Mouse (Mus musculus): Measurements from ENCODE around the gene Thsd7a.

Thsd7a gene

DNA sequence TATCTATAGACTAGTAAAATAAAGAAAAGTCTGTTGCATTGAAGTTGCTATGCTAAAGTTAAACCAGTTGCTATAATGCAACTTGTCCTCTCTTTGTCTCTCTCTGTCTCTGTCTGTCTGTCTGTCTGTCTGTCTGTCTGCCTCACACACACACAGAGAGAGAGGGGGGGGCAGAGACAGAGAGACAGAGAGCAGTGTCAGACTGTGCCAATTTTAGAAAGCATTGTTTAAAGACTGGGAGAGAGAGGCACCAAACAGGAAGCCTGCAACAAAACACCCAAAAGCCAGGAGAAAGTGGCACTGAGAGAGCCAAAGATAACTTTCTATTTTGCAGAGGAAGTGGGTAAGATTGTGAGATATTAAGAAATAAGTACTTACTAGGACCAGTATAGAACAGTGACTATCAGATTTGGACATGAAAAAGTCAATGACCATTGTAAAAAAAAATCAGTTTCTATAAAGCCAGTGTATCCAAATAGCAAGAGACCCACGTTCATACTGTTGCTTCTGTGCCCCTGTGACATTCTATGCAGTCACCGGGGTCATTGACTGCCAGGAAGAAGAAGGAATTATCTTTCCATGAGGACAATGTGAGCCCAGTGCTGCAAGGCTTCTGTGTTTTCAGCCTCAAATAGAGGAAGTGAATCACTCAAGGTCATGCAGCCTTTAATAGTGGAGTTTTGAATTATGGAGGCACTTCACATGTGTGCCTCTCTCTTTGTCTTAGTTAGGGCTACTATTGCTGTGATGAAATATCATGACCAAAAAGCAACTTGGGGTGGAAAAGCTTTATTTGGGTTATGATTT lies 355.4 kb downstream of the Thsd7a start:
- DNase-seq (ENCODE audit: extremely low read depth, low read depth) = no peak

DNA sequence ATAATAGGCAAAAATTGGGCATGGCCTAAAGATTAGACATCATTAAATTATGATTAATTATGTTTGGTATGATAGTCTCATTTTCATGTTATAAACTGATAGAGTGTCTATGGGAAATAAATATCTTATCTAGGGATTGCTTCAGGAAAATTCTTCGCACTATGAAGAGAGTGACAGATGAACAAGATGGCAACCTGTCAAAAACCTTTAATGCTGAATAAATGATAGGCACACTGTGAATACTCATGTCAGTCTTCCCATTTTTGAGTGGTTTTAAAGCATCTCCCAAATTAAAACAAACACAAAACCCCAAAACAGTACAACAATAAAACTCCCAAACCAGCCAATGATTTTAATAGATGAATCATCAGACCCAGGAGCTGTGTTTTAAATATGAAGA lies 362.5 kb downstream of the Thsd7a start:
- DNase-seq (ENCODE audit: extremely low read depth, low read depth) = no peak

DNA sequence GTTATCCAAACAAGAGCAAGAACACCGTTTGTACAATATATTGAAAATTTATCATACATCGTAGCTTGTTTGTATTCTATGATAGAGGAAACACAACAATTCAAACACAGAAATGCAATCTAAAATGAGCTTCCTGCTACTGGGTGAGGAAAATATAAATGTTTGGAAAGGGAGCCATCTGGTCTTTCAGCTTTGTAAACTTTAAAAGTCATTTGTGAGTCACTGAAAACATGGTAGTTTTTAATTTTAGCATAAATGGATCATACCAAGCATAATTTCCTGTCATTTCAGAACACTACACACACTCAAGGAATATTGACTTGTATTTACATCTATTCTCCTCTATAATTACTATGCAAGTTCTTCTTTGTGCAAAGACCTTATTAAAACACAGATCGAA lies 363.6 kb downstream of the Thsd7a start:
- no peak for DNase-seq (ENCODE audit: extremely low read depth, low read depth)

DNA sequence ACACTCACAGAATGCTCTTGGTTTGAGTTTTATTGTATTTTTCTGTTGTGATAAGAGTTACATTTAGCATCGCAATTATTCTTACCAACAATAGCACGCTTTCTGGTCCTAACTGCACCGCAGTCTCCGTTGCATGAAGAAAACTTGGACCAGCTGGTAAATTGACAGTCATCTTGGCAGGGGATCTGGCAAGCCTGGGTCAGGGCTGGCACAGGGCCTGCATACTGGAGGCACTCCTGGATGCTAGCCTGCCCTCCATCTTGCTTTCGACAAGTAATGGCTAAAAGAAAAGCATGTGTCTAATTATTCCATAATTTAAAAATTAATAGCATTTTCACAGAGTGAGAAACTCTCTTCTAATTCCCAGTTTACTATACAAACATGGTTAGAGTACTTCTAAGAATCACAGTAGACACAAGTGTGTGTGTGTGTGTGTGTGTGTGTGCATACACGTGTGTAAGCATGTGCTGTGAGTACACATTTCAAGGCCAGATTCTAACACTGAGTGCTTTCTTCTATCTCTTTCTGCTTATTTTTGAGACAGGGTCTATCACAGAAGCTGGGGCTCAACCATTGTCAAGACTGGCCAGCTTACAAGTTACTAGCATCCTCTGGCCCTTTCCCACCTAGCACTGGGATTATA lies 368.0 kb downstream of the Thsd7a start:
- DNase-seq (ENCODE audit: extremely low read depth, low read depth) = no peak

DNA sequence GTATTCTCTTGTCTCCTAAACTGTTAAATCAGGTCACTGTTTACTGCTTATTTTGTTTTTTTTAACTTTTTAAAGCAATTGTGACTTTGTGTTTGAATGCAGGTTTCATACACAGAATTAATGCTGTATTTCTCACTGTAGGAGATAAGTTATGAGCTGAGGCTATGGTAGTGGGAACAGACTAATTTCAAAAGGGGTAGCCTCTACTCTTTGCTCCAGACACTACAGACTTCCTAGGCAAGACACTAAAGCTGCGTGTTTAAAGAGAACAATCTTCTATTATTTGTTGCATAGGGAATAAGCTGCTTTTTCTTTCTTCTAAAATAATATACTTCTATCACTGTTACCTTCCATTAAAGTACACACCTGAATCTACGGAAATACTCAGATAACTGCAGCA lies 368.5 kb downstream of the Thsd7a start:
- no peak for DNase-seq (ENCODE audit: extremely low read depth, low read depth)

DNA sequence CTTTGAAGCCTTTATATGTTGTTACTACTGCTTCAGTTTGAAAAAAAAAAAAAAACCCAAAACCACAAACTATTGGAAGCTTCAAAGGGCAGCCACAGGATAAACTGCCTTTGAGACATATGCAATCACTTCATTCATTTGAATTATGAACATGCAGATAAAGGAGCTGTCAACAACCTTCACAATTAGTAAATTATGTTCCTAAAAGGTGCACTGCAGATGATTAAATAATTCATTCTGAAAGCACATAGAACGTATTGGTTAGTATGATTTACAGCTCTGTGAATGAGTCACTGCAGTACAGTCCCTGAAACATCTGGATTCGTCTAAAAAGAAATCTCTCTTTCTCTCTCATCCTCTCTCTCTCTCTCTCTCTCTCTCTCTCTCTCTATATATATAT lies 390.5 kb downstream of the Thsd7a start:
- DNase-seq (ENCODE audit: extremely low read depth, low read depth) = no peak

DNA sequence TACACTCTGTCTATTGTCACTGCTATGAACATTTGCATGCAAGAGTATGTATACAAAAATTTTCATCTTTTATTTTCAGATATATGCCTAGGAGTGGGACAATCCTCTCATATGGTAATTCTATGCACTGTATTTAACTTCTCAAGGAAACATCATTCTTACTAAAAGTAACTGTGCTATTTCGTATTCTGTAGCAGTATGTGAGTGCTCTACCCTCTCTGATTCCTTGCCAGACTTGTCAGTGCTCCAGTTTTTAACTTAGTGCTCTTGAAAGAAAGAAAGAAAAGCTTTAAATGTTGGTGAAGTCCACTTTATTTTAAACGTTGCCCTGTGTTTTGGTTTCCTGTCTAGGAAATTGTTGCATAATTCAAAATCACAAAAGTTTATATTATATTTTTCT lies 395.6 kb downstream of the Thsd7a start:
- DNase-seq (ENCODE audit: extremely low read depth, low read depth) = no peak

DNA sequence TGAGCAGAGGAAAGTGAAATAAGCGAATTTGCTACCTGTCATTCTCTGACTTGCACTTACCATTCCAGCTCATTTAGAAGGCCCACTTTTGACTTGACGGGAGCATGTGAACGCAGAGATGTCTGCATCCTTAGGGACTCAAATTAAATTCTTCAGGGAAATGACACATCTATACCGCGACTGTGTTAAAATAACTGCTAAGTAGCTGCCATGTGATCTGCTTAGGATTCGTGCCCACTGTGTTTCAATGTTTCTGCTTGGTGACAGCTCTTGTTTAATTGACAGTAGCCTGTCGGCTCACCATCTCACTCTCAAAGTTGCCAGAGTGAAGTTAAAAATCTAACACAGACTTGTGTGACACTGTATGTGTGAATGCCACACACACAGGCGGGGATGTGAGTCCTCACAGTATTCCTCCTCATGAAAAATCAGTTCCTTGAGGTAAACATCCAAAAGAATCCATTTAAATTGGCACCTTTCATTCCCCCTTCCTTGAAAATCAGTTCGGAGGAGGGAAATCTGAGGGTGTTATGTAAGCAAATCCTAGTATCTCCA lies 397.0 kb downstream of the Thsd7a start:
- no peak for DNase-seq (ENCODE audit: extremely low read depth, low read depth)

DNA sequence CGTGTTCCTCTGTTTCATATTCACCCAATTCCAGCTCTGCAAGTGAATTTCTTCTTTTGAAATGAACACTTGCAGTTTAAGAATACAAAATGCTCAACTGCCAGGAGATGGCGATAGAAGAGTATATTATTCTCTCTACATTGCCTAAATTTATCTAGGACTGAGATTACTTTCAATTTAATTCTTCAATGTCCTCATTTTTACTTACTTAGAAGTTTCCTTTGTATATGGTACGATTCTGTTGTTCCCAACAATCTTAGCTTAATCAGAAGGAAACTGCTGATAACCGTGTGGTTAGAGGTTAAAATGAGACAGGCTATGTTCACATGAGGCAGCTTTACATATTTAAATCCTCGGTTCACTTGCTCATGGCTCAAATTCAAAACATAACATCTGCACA lies 398.5 kb downstream of the Thsd7a start:
- no peak for DNase-seq (ENCODE audit: extremely low read depth, low read depth)

DNA sequence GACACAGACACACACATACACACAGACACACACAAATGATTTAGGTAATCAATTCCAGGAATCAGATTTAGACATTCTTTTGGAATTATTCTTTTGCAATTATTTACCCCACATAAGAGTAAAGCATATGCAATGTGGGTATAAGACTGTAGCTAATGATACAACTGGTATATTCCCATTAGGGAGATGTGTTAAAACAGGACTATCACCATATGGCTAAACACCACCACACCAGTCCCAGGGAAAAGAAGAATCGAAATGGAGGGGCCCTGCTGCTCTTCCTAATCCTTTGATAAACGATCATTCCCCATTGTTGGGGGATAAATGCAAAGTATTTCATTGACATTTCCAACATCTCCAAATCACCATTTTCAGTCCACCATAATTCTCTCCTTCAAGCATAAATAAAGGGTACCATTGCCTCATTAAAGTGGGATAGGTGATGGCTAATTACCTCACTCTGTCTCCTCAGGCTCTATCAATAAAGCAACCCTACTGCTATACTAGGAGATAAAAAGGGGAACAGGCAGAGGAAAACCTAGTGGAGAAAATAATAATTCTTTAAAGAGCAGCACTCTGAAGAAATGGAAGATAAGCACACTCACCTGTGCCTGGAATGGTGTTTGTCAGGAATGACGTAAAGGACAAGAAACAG lies 400.0 kb downstream of the Thsd7a start:
- DNase-seq (ENCODE audit: extremely low read depth, low read depth) = no peak

DNA sequence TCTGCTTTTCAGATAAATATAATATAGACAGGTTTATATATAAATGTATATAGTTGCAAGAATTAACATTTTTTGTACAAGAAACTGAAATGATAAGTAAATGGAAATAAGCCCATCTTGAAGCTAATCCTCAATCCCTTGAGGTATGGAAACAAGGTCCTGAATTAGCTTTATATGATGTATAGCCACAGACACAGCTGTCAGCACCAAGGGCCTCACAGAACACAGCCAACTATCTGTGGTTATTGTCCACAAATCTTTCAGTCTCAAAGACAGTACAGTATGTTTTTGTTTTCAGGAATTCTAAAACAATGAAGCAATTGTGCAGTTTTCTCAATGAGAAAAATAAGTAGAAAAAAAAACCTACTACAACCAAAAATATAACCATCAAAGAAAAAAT lies 400.5 kb downstream of the Thsd7a start:
- no peak for DNase-seq (ENCODE audit: extremely low read depth, low read depth)

DNA sequence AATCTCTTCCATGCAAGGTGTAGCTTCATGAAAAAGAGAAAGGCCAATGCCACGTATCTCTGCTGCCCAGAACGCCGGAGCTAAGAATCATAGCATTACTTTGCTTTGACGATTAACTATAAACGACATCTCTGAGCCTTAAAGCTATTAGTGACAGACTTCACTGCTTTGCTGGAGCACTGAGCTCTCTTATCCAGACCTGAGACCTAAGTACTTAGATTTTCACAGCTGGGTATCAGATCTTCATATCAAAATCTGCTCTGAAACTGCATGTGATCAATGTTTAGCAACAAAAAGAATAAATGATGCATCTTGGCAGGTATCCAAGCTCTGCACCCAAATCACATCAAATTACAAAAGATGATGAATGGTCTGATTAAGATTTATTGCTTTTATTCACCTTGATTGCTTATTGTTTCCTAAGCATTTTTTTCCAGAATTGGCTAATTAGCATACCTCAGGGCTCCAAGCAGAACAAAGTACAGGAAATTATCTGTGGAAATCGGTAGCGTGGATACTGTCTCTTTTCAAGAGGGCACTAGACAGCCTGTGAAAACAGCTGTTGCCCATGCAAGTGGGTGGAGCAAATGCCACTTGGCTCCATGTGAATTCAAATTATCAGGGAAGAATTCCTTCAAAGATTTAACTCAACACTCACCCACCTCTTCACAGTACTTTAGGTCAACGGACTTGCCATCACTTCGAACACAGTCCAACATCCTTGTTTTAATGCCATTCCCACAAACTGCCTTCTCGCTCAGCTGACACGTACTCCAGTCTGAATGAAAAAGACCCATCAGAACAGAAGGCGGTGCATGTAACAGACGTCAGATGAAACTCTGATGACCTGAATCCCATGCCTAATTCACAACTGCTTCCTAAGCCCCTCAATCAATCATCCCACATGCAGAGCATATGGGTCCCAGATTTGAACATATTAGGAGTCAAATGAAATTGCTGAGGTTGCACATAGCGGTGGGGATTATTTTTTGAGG lies 412.3 kb downstream of the Thsd7a start:
- no peak for DNase-seq (ENCODE audit: extremely low read depth, low read depth)

DNA sequence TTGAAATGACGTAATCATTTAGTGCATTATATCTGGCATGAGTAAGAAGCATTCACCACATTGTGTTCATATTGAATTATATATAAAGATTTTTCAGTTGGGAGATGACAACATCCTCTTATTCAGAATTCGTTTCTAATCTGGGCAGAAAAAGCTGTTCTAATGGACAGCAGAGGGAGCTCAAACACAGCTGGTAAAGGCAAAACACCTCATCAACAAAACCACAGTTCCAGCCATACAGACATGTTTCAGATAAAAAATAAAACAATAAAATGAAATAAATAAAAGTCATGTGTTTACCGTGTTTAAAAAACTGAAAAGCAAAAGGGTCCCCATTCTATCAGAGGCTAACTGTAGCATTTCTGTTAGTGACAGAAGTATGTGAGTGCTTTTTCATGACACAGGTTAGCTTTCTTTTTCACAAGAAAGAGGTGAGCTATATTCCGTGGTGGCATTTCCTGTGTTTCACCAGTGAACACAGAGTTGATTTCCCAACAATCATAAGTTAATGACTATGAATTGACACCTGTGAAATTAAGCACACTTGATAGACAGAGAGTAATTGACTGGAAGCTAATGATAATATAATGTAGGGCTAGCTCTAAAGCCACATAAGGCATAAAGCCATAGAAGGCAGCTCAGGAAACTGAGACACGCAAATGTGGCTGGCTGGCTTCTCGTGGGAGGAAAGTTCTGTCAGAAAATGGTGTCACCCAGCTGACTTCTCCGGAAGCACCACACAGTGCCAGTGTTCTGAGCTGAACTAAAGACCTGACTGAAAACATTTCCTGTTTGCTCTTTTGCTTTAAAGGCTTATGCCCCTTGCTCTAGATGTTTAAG lies 433.9 kb downstream of the Thsd7a start:
- DNase-seq (ENCODE audit: extremely low read depth, low read depth) = no peak

DNA sequence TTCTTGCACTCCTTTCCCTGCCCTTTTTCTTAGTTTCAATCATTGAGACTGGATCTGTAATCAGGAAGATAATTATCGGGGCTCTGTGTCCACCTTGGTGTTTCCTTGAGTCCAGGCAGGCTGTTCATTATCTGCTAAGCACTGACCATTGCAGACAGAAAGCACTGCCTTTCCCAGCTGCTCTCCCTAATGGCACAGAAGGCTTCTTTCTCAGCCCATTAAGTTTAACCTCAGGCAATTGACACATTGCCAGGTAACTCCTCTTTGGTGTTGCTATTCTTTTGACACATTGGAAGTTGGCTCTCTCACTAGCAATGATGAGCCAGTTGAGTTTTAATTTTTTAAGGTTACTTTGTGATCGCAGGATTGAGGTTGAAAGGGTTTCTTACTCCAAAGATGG lies 441.7 kb downstream of the Thsd7a start:
- no peak for DNase-seq (ENCODE audit: extremely low read depth, low read depth)

DNA sequence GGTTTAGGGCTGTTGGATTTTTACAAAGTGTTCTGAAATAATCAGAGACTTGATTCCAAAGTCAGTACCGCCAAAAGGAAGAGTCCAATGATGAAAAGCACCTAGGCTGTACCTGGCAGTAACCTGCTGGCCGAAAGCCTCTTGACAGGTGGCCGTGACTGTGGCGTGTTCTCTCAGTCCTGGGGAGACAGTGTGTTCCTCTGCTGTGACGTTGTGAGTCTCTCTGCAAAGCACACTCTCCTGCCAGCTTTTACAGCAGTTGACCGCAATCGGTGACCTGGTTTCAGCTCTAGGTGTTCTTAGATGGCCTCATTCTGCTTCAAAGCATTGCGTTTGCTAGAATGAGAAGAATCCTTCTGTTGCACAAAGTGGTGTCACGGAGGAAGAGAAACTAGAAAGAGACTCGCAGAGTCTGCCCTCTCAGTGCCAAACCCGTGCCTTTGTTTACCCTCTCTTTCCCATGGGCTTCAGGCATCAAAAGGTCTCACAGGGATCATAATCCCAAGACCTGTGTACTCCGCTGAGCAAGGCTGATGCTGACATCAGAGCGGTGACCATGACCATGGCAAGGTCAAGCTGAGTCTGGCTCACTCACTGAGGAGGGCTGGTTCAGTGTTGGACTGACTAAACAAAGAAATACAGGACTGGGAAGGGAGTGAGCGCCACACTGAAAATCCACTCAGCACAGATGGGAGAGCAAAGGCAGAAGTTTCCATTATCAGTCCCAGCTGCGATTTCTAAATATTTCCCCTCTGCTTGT lies 486.4 kb downstream of the Thsd7a start:
- no peak for DNase-seq (ENCODE audit: extremely low read depth, low read depth)

Measured in MEL-GATA-1-ER (cell line).